Mouse (Mus musculus) heart, postnatal 0 days (tissue): ENCODE data around the gene Naip5. TPM values are rescaled to one million over a fixed set of nuclear protein-coding genes. Genes with fewer than 3 reads are reported as not detected.
"Not testable (repeated sequence)": the region's sequence is repeated elsewhere in the genome, so short reads cannot be mapped to it uniquely, and the experiment has no call there.

Experiments
- ATAC-seq: fragments of 200-750 bp; cut with Nextera tagmentation; 2 replicates; pipeline ENCODE4 v1.8.0; 2017; ENCODE audit warnings: low read depth, moderate number of reproducible peaks, moderate library complexity; ENCODE audit not compliant: insufficient read depth
- DNase-seq: peaks from one replicate; pipeline ENCODE4 v3.0.0-alpha.2; 2016; ENCODE audit warnings: low spot score
- H3K27ac ChIP-seq: fragments of 300-500 bp; sonication (generic); 2 replicates; pipeline ENCODE4 v1.5.1; 2014; ENCODE audit warnings: low read depth, mild to moderate bottlenecking
- H3K27me3 ChIP-seq: fragments of 300-500 bp; sonication (generic); 2 replicates; pipeline ENCODE4 v1.6.1; 2014; ENCODE audit warnings: low read length, mixed read lengths; ENCODE audit not compliant: control insufficient read depth, insufficient read depth
- H3K36me3 ChIP-seq: fragments of 300-500 bp; sonication (generic); replicated peaks from 2 replicates; pipeline ENCODE4 v1.6.1; 2014; ENCODE audit warnings: low read length, mixed read lengths; ENCODE audit not compliant: control insufficient read depth, insufficient read depth
- H3K4me1 ChIP-seq: fragments of 300-500 bp; sonication (generic); 2 replicates; pipeline ENCODE4 v1.6.1; 2014; ENCODE audit warnings: antibody characterized with exemption; ENCODE audit not compliant: control insufficient read depth, insufficient read depth
- H3K4me2 ChIP-seq: fragments of 300-500 bp; sonication (generic); 2 replicates; pipeline ENCODE4 v1.6.1; 2014; ENCODE audit warnings: low read depth, mild to moderate bottlenecking, low read length, moderate library complexity
- H3K4me3 ChIP-seq: fragments of 300-500 bp; sonication (generic); 2 replicates; pipeline ENCODE4 v1.5.1; 2014; ENCODE audit warnings: low read depth, low read length
- H3K9ac ChIP-seq: fragments of 300-500 bp; sonication (generic); replicated peaks from 2 replicates; pipeline ENCODE4 v1.6.1; 2014; ENCODE audit warnings: low read depth, low read length, mixed read lengths
- H3K9me3 ChIP-seq: fragments of 300-500 bp; sonication (generic); replicated peaks from 2 replicates; pipeline ENCODE4 v1.6.1; 2016; ENCODE audit warnings: low read length; ENCODE audit not compliant: control insufficient read depth
- CTCF ChIP-seq: IDR thresholded peaks from 2 replicates; pipeline ENCODE4 v1.5.1; 2016; ENCODE audit warnings: antibody characterized with exemption, control low read depth, low read depth
- EP300 ChIP-seq: IDR thresholded peaks from 2 replicates; pipeline ENCODE4 v1.6.1; 2016; ENCODE audit warnings: antibody characterized with exemption, low read depth
- WGBS: fragments of 180-500 bp; shearing (Covaris S2); extraction: QIAGEN DNeasy Blood & Tissue Kit; methylation state at CpG from one replicate; pipeline ENCODE4 v1.1.7; 2014; 5-methylcytosine and 5-hydroxymethylcytosine counted together
- polyA plus RNA-seq: library from polyadenylated mRNA; unstranded; fragments of >200 nt; fragmentation: Nextera tagmentation; extraction: Ambion mirVana; gene quantifications from 2 replicates; pipeline ENCODE4 v1.2.1, GENCODE M21; 2015
- total RNA-seq: library from RNA; depleted of rRNA; stranded (reverse); fragments of >200 nt; gene quantifications from 2 replicates; pipeline ENCODE4 v1.2.3, GENCODE M21; 2014; ENCODE audit warnings: low replicate concordance

The Naip5 gene
- total and polyA plus RNA-seq, 2 experiments from 2014 or later, result 0.14 TPM; not detected in 1

DNA sequence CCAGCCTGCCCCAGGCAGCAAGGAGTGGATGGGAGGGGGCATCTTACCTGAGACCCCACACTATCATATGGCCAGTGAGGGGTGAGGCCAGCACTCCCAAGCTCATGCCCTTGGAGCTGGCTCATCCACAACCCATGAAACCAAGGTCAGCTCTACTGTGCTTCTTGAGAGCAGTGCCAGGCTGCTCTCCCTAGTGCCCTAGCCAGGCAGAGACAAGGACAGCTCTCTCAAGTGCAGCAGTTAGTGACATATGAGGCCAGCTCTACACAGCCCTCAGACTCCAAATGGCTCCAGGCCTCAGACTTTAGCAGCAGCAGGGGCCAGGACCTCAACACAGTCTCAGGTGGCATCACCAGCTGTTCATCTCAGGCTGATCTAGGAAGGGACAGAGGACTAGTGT is 2.4 kb downstream of the Naip5 start:
- Histone ChIP-seq H3K4me3 (no peak overlapping the region), H3K27ac (no peak overlapping the region), H3K4me1 (no peaks in the 10 kb centered on the region), H3K4me2 (no peak overlapping the region), H3K36me3 (no peaks in the 10 kb centered on the region), H3K9me3 (no peaks in the 10 kb centered on the region), H3K9ac (no peak overlapping the region), H3K27me3 (no peaks in the 10 kb centered on the region)
- TF ChIP-seq CTCF (no peak), EP300 (no peak)
- no peak for ATAC-seq
- no peak for DNase-seq

DNA sequence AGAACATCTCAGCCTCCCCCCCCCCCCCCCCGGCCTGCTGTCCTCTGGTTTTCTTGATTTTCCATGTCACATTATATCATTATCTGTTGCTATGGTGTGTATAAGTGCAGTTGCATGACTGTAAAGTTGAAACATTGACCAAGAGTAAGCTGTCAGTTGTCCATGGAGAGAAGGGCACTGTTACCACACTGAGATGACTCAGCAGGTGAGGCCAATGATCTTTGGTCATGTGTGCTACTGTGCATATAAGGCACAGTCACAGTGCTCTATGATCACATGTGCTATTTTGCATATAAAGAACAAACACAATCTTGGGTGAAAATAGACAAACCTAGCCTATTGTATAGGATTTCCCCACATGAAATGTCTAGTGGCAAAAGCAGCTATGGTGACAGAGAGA is 32.4 kb downstream of the Naip5 start:
- WGBS, result 50% methylated on average over 1 of the region's 1 CpGs
- H3K27ac ChIP-seq, H3K9me3 ChIP-seq, H3K36me3 ChIP-seq, H3K9ac ChIP-seq, H3K4me2 ChIP-seq, H3K4me1 ChIP-seq, ATAC-seq, H3K4me3 ChIP-seq, DNase-seq, H3K27me3 ChIP-seq: not testable (repeated sequence)

DNA sequence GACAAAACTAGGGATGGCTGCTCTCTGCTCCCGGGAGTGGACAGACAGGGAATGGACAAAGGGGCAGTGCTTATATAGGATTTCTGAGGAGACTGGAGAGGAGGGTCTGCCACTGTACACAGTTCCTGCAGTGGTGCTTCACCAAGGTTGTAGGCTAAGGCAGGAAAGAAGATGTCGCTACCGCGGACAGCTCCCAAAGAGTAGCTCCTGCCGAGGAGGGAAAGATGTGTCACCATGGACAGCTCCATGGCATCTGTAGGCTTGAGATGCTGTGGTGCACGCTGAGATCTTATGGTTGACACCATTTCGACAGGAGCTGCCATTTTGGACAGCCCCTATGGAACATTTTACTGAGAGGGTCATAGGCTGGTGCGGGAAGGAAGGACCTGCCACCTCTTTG is 35.6 kb downstream of the Naip5 start:
- peak; percentile 59 for DNase-seq
- WGBS, result 25% methylated on average over 8 of the region's 8 CpGs
- 0 out of 2 replicates have a peak, but pooled peaks have one; percentile 24 for ATAC-seq

DNA sequence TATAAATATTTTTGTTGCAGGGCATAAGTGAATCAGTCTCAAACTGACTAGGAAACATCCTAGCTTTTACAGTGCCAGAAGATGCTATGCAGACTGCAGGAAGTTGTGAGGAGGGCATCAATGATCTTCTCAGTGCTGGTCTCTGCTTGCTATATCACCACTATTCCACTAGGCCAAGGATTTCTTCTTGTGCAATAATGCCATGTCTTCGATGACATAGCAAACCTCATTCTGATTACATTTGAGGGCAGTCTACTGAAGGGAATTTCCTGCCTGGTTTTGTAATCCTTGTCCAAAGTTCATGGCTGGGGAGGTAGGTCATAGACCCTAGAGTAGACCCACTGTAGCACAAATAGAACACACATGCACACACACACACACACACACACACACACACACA is 42.8 kb downstream of the Naip5 start:
- TF ChIP-seq EP300, result no peak
- TF ChIP-seq CTCF, result no peak
- no peak overlapping the region for H3K9ac ChIP-seq
- H3K4me3 ChIP-seq, result no peak overlapping the region

More for the DNA sequence above, 35.6 kb downstream of the Naip5 start:
- H3K27me3 ChIP-seq, result no peaks in the 10 kb centered on the region
- H3K9me3 ChIP-seq, result no peaks in the 10 kb centered on the region
- TF ChIP-seq CTCF, result no peak
- no peak for TF ChIP-seq EP300
- H3K4me1 ChIP-seq, result no peaks in the 10 kb centered on the region
- H3K36me3 ChIP-seq, result no peaks in the 10 kb centered on the region
- no peak overlapping the region for H3K9ac ChIP-seq
- H3K4me2 ChIP-seq, result no peak overlapping the region
- H3K4me3 ChIP-seq, result no peak overlapping the region
- H3K27ac ChIP-seq, result no peak overlapping the region

DNA sequence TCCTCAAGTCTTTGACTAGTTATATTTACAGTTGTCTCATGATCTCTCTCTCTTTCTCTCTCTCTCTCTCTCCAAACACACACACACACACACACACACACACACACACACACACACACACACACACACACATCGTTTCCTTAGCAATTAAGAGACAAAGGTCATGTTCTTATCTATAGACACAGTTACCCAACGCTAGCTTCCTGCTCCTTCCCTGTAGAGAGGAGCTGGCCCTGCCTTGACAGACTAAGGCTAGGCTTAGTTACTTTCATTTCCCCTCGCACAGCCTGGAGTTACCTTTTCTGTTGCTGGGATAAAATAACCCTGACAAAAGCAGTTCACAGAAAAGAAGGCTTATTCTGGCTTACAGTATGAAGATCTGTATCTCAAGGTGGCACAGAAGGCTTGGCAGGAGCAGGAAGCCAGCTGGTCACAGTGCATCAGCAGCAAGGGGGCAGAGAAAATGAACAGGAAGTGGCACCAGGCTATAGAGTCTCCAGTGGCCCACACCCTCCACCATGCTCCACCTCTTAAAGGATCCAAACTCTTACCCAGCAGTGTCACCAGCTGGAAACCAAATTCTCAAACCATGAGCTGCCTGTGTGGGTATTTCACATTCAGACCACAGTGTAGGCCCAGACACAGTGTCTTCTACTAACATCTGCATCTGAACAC is 44.3 kb downstream of the Naip5 start, which contains the start of gene Naip2:
TSS of gene Naip2 (minus strand) at position 434 of the 675 bp plus-strand sequence.
- H3K9me3 ChIP-seq, H3K9ac ChIP-seq, DNase-seq, H3K4me3 ChIP-seq, H3K36me3 ChIP-seq, H3K4me2 ChIP-seq, H3K27me3 ChIP-seq, ATAC-seq, H3K27ac ChIP-seq, H3K4me1 ChIP-seq: not testable (repeated sequence)
- 43% methylated on average over 3 of the region's 3 CpGs for WGBS

More for the DNA sequence above, 42.8 kb downstream of the Naip5 start:
- DNase-seq (no peak), ATAC-seq (no peak)
- WGBS, result 76% methylated on average over 1 of the region's 1 CpGs
- Histone ChIP-seq H3K4me2 (no peak overlapping the region), H3K9me3 (no peaks in the 10 kb centered on the region), H3K27ac (no peak overlapping the region), H3K4me1 (no peaks in the 10 kb centered on the region), H3K27me3 (no peaks in the 10 kb centered on the region), H3K36me3 (no peaks in the 10 kb centered on the region)

DNA sequence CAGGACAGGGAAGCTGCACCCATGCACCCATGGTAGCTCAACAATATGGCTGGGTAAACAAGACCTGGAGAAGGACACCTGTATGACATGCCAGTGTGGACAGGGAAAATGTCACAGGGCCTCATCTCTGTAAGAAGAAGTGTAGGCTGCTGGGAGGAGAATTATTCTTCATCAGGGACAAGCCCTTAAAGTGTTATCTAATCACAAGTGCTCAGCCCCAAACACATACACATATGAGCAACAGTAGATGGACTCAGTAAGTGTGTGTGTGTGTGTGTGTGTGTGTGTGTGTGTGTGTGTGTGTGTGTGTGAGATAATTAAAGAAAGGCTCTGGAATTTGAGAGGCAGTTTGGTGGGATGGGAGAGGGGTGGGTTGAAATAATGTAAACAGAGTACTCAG is 45.3 kb downstream of the Naip5 start:
- no peak for ATAC-seq
- no peak for DNase-seq

More for the DNA sequence above, 45.3 kb downstream of the Naip5 start:
- TF ChIP-seq CTCF (no peak), EP300 (no peak)
- Histone ChIP-seq H3K36me3 (no peaks in the 10 kb centered on the region), H3K27me3 (no peaks in the 10 kb centered on the region), H3K9ac (no peak overlapping the region), H3K27ac (no peak overlapping the region), H3K4me1 (no peaks in the 10 kb centered on the region), H3K9me3 (no peaks in the 10 kb centered on the region), H3K4me3 (no peak overlapping the region), H3K4me2 (no peak overlapping the region)
